Mouse (Mus musculus) midbrain, embryonic 13.5 days (tissue): ENCODE measurements around the gene Ankrd31. TPM values are rescaled to one million over a fixed set of nuclear protein-coding genes. Genes with fewer than 3 reads are reported as not detected.

Source experiments
- ATAC-seq: fragments of 200-750 bp; cut with Nextera tagmentation; 2 replicates; pipeline ENCODE4 v1.8.0; 2017; ENCODE audit warnings: mild to moderate bottlenecking, moderate TSS enrichment, moderate library complexity
- H3K27ac ChIP-seq: fragments of 300-500 bp; sonication (generic); 2 replicates; pipeline ENCODE4 v1.5.1; 2015; ENCODE audit warnings: inconsistent platforms, mild to moderate bottlenecking, moderate library complexity
- H3K27me3 ChIP-seq: fragments of 300-500 bp; sonication (generic); 2 replicates; pipeline ENCODE4 v1.6.1; 2015; ENCODE audit warnings: mild to moderate bottlenecking, inconsistent platforms
- H3K36me3 ChIP-seq: fragments of 300-500 bp; sonication (generic); 2 replicates; pipeline ENCODE4 v1.6.1; 2015; ENCODE audit warnings: mild to moderate bottlenecking, inconsistent platforms
- H3K4me1 ChIP-seq: fragments of 300-500 bp; sonication (generic); replicated peaks from 2 replicates; pipeline ENCODE4 v1.6.1; 2015; ENCODE audit warnings: inconsistent platforms
- H3K4me2 ChIP-seq: fragments of 300-500 bp; sonication (generic); replicated peaks from 2 replicates; pipeline ENCODE4 v1.6.1; 2015; ENCODE audit warnings: moderate library complexity, mild to moderate bottlenecking, inconsistent platforms
- H3K4me3 ChIP-seq: fragments of 300-500 bp; sonication (generic); replicated peaks from 2 replicates; pipeline ENCODE4 v1.5.1; 2015; ENCODE audit warnings: mild to moderate bottlenecking, inconsistent platforms
- H3K9ac ChIP-seq: fragments of 300-500 bp; sonication (generic); replicated peaks from 2 replicates; pipeline ENCODE4 v1.6.1; 2015; ENCODE audit warnings: mild to moderate bottlenecking, inconsistent platforms
- H3K9me3 ChIP-seq: fragments of 300-500 bp; sonication (generic); 2 replicates; pipeline ENCODE4 v1.6.1; 2016; ENCODE audit warnings: mild to moderate bottlenecking, inconsistent platforms
- WGBS: fragments of 180-500 bp; shearing (Covaris S2); methylation state at CpG from one replicate; pipeline ENCODE4 v1.1.7; 2015; 5-methylcytosine and 5-hydroxymethylcytosine counted together
- polyA plus RNA-seq: library from polyadenylated mRNA; unstranded; fragments of >200 nt; fragmentation: Nextera tagmentation; extraction: Ambion mirVana; gene quantifications from 2 replicates; pipeline ENCODE4 v1.2.1, GENCODE M21; 2015

The Ankrd31 gene
- 0.04 TPM in 1 of 2 replicates, not detected in the other for polyA plus RNA-seq

DNA sequence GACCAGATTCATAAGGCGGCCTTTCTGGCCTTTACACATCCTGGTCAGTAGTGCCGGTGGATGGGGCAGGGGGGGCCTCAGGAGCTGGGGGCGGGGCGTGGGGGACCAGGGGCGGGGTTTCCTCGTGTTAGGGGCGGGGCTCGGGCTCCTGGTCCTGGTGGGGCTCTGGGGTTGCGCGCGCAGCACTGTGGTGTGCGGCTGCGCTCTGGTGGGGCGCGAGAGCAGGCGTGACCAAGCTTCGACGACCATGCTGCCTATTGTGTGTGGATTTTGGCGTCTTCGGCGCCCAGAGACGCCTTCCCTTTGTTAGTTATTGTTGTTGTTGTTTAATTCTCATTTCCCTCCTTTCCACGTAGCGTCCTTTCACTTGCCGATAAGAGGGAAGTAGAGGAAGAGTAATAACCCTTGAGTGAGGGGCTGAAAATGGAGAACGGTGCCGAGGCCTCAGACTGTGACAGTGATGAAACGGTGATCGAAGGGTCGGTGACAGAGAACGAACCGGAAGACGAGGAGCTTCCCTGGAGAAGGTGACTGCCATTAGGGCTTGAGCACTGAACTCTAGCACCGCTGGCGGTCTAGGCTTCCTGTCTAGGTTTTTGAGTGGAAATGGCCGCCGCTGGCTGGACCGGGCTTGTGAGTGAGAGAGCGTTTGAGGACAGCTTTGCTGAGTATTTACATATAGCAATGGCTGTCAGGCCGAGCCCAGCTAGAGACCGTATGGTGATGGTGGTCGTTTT lies at the start of gene Ankrd31:
TSS of gene Ankrd31 (plus strand) at position 164 of the 737 bp plus-strand sequence.
- ATAC-seq, result no peak
- Histone ChIP-seq H3K4me3 (no peak within 1 kb of the TSS), H3K27ac (no peak within 1 kb of the TSS), H3K9ac (no peak within 1 kb of the TSS), H3K9me3 (0 out of 2 replicates have a peak, but pooled peaks cover 2% of the 10 kb centered on the region), H3K27me3 (no peaks in the 10 kb centered on the region), H3K4me2 (no peak within 1 kb of the TSS), H3K4me1 (no peaks in the 10 kb centered on the region), H3K36me3 (no peaks in the 10 kb centered on the region)
- WGBS, result 87% methylated on average over 42 of the region's 42 CpGs

DNA sequence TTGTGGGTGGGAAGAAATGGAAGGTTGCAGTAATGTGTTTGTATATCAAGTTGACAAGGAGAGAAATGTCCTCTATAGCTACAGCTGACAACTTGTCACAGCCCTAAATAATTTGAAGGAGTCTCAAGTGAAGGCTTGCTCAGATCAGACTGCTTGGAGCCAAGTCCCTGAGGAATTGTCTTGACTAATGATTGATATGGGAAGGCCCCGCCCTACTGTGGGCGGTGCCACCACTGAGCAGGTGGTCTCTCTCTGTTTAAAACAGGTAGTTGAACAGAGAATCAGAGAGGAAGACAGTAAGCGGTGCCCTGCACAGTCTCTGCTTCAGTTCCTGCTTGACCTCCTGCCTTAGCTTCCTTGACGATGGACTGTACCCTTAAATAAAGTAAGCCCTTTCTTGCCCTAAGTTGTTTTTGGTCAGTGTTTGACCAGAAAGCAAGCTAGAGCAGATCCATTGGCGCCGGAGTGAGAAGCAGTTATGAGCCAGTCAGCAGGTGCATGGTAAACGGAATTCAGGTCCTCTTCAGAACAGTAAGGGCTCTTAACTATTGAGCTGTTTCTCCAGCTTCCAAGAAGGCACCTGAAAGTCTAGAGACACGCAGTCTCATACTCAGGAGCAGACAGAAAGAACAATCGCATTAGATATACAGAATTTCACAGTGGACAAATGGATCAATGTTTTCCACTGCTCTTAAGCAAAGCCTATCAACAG lies 45.3 kb upstream of the Ankrd31 start:
- no peak for ATAC-seq
- WGBS, result 81% methylated on average over 9 of the region's 9 CpGs

DNA sequence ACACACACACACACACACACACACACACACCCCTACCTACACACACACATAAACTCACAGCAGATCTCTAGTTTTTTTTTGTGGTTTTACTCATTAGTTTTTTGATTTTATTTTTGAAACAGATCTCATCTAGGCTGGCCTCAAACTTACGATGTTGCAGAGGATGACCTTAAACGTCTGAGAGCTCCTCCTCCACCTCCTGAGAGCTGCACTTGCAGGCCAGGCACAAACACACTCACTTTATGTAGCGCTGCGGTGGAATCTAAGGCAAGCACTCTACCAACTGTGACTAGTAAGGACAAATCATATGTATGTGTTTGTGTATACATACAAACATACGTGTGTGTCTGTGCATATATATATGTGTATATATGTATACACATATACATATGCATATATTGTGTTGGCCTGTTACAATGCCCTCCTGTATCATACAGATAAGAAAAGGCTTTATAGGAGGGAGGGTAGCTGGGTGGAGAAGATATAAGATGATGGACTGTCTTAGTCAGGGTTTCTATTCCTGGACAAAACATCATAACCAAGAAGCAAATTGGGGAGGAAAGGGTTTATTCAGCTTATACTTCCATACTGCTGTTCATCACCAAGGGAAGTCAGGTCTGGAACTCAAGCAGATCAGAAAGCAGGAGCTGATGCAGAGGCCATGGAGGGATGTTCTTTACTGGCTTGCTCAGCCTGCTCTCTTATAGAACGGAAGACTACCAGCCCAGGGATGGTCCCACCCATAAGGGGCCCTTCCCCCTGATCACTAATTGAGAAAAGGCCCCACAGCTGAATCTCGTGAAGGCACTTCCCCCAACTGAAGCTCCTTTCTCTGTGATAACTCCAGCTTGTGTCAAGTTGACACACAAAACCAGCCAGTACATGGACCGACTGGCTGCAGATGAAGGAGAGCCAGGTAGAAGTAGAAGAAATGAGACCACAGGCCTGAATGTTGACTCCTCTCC lies 38.5 kb upstream of the Ankrd31 start:
- H3K27me3 ChIP-seq, result no peaks in the 10 kb centered on the region
- no peaks in the 10 kb centered on the region for H3K4me1 ChIP-seq
- H3K9ac ChIP-seq, result no peak overlapping the region
- WGBS, result 83% methylated on average over 8 of the region's 8 CpGs
- H3K9me3 ChIP-seq, result no peaks in the 10 kb centered on the region
- no peaks in the 10 kb centered on the region for H3K36me3 ChIP-seq
- H3K27ac ChIP-seq, result no peak overlapping the region
- ATAC-seq, result no peak
- no peak overlapping the region for H3K4me2 ChIP-seq
- H3K4me3 ChIP-seq, result no peak overlapping the region

More for the DNA sequence above, 45.3 kb upstream of the Ankrd31 start:
- no peak overlapping the region for H3K4me3 ChIP-seq
- no peaks in the 10 kb centered on the region for H3K4me1 ChIP-seq
- no peak overlapping the region for H3K9ac ChIP-seq
- no peaks in the 10 kb centered on the region for H3K36me3 ChIP-seq
- H3K9me3 ChIP-seq, result no peaks in the 10 kb centered on the region
- no peak overlapping the region for H3K27ac ChIP-seq
- no peaks in the 10 kb centered on the region for H3K27me3 ChIP-seq
- H3K4me2 ChIP-seq, result no peak overlapping the region

DNA sequence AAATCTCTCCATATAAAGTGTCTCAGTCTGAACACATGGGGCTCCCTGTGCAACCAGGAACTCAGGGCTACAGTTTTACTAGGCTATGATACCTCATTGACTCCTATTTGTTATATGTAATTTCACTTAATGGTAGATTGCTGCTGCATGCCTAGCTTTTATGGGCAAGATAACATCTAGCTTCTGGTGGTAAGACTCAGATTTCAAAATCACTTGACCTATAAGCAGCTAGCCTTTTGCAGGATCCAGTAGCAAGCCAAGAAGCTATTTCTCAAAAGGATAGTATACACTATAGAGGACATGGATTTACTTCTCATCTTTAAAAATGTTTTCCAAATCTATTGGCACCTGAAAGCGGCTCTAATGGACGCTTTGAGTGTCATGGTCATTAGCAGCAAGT lies 31.8 kb upstream of the Ankrd31 start:
- Histone ChIP-seq H3K27ac (no peak overlapping the region), H3K9ac (no peak overlapping the region), H3K36me3 (no peaks in the 10 kb centered on the region), H3K9me3 (no peaks in the 10 kb centered on the region), H3K4me3 (no peak overlapping the region), H3K4me1 (no peaks in the 10 kb centered on the region), H3K27me3 (no peaks in the 10 kb centered on the region), H3K4me2 (no peak overlapping the region)
- 88% methylated on average over 2 of the region's 2 CpGs for WGBS
- ATAC-seq, result no peak

DNA sequence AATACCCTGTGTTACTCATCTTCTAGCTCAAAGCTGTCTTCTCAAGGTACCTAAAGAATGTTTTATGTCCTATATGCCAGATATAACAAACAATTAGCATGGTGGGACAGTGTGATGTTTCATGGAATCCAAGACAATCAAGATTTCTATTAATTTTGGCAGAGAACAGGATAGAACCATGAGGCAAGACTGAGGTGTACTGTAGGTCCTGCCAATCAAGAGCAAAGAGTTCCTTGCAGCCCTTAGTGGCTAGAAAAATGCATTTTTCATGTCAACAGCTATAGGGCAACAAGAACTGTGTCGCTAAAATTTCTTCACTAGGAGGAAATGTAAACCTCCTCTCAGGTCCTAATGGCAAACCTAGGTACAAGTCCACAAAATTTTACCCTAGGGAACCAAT lies 30.3 kb upstream of the Ankrd31 start:
- Histone ChIP-seq H3K27me3 (no peaks in the 10 kb centered on the region), H3K9me3 (no peaks in the 10 kb centered on the region), H3K4me2 (no peak overlapping the region), H3K36me3 (no peaks in the 10 kb centered on the region), H3K4me3 (no peak overlapping the region), H3K4me1 (no peaks in the 10 kb centered on the region), H3K9ac (no peak overlapping the region), H3K27ac (no peak overlapping the region)
- 64% methylated on average over 1 of the region's 1 CpGs for WGBS
- no peak for ATAC-seq

DNA sequence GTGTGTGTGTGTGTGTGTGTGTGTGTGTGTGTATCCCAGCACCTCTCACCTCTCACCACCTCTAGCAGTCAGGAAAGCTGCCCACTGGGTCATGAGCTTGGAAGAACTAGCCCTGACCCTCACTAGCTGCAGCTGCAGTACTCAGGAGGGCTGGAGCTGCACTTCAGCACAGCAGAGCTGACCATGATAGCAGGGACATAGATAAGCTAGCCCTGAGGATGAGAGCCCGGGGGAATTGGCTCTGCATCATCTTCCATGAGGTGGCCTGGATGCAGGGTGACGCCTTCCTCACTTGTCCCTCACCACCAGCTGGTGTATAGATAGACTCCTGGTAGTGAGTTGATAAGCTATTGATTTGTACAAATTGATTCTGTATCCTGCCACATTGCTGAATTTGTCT lies 28.1 kb upstream of the Ankrd31 start:
- Histone ChIP-seq H3K9me3 (no peaks in the 10 kb centered on the region), H3K4me1 (no peaks in the 10 kb centered on the region), H3K4me3 (no peak overlapping the region), H3K27ac (no peak overlapping the region), H3K36me3 (no peaks in the 10 kb centered on the region), H3K27me3 (no peaks in the 10 kb centered on the region), H3K4me2 (no peak overlapping the region), H3K9ac (no peak overlapping the region)
- ATAC-seq, result no peak
- WGBS, result 88% methylated on average over 2 of the region's 2 CpGs

DNA sequence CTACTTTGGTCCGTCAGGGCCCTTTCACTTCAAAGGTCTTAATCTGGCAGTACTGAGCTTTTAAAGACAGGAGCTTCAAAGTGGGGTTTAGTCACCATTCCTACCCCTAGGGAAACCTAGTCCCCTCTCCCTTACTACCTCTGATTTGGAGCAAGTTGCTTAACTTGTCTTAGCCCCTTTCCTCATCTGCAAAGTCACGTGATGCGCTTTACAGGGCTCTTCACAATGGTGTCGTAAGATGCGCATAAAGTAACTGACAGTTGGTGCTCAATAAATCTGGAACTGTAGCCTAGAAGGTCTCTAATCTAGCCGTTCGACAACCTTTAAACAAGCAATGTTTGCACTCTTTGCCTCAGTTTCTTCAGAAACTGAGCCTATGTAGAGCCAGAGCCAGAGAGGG lies 19.8 kb upstream of the Ankrd31 start:
- Histone ChIP-seq H3K27me3 (no peaks in the 10 kb centered on the region), H3K36me3 (no peaks in the 10 kb centered on the region), H3K4me2 (no peak overlapping the region), H3K4me1 (no peaks in the 10 kb centered on the region), H3K4me3 (no peak overlapping the region), H3K9ac (no peak overlapping the region), H3K27ac (no peak overlapping the region), H3K9me3 (no peaks in the 10 kb centered on the region)
- WGBS, result 83% methylated on average over 7 of the region's 7 CpGs
- no peak for ATAC-seq

DNA sequence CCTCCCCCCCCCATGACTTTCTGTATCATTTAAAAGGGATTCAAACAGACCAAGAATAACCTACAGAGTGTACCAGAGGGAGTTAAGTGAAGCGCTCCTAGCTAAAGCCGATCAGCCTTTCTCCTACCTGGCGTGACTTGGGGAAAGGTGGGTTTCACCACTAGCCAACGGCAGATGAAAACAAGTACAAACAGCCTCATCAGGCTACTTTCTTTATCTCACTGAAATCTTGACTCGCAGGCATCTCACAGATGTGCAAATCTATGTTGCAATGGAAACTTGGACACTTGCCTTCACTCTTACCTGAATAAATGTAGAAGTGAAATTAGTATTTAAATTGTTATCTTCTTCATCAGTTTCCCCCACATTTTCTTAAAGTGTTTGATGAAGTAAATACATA lies 18.9 kb upstream of the Ankrd31 start:
- Histone ChIP-seq H3K4me2 (no peak overlapping the region), H3K27me3 (no peaks in the 10 kb centered on the region), H3K27ac (no peak overlapping the region), H3K9me3 (no peaks in the 10 kb centered on the region), H3K36me3 (no peaks in the 10 kb centered on the region), H3K4me1 (no peaks in the 10 kb centered on the region), H3K4me3 (no peak overlapping the region), H3K9ac (no peak overlapping the region)
- WGBS, result 95% methylated on average over 5 of the region's 5 CpGs
- ATAC-seq, result no peak

DNA sequence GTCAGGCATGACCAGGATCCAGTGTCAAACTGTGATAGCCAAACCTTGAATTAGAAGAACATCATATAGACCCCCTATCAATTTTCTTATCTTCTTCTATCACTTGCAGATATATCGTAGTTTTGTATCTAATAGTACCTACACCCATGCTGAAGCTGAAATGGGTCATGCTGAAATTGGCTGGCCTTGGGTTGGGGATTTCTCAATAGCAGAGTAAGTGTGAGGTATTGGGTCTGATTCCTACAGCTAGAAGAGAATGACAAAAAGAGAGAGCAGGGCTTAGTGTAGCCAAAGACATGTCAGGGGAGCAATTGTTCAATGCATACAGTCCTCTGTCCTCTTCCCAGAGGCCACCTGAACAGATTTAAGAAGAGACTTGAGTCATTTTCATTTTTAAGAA lies 18.0 kb upstream of the Ankrd31 start:
- H3K4me3 ChIP-seq, result no peak overlapping the region
- WGBS, result 86% methylated on average over 1 of the region's 1 CpGs
- no peak overlapping the region for H3K27ac ChIP-seq
- H3K27me3 ChIP-seq, result no peaks in the 10 kb centered on the region
- no peak overlapping the region for H3K9ac ChIP-seq
- no peak overlapping the region for H3K4me2 ChIP-seq
- no peaks in the 10 kb centered on the region for H3K36me3 ChIP-seq
- no peaks in the 10 kb centered on the region for H3K4me1 ChIP-seq
- ATAC-seq, result no peak
- no peaks in the 10 kb centered on the region for H3K9me3 ChIP-seq

DNA sequence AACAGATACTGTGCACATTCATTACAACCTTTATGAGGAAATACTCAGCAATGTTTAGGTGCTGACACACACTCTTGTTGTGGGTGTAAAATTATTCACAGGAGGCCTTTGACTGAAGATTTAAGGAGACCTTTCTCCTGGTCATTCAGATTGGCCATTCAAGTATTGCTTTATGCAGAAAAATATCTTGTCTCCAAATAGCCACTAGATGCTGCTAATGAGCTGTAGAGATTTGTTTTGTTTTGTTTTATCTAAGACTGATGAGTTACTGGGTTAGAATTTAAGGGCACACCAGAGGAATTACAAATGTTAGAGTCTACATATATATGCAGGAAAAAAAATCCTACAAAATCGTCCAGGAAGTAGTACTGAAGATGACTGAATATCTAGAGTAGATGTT lies 12.9 kb upstream of the Ankrd31 start:
- no peaks in the 10 kb centered on the region for H3K9me3 ChIP-seq
- no peaks in the 10 kb centered on the region for H3K4me1 ChIP-seq
- no peak overlapping the region for H3K4me3 ChIP-seq
- no peak overlapping the region for H3K27ac ChIP-seq
- no peak overlapping the region for H3K4me2 ChIP-seq
- H3K36me3 ChIP-seq, result no peaks in the 10 kb centered on the region
- H3K27me3 ChIP-seq, result no peaks in the 10 kb centered on the region
- no peak for ATAC-seq
- H3K9ac ChIP-seq, result no peak overlapping the region
- WGBS, result 44% methylated on average over 1 of the region's 1 CpGs

DNA sequence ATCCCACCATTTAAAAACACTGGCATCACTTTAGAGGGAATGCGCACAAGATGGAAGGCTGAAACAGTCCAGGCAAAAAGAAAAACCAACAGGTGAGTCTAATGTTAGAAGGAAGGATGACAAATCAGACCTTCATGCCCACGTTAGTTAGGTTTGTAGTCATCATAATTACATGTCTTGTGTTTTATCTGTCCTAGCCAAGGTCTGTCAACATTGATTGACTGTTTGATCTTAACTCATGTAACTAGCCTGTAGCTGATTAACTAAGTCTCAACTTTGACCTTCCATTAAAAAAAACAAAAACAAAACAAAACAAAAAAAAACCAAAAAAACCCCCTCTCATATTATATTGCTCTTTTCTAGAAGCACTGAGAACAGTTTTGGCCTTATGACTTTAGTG lies 7.9 kb upstream of the Ankrd31 start:
- H3K4me3 ChIP-seq, result no peak overlapping the region
- WGBS, result 87% methylated on average over 2 of the region's 2 CpGs
- no peak overlapping the region for H3K27ac ChIP-seq
- no peaks in the 10 kb centered on the region for H3K27me3 ChIP-seq
- H3K9me3 ChIP-seq, result no peaks in the 10 kb centered on the region
- H3K9ac ChIP-seq, result no peak overlapping the region
- ATAC-seq, result no peak
- no peaks in the 10 kb centered on the region for H3K4me1 ChIP-seq
- no peak overlapping the region for H3K4me2 ChIP-seq
- no peaks in the 10 kb centered on the region for H3K36me3 ChIP-seq

DNA sequence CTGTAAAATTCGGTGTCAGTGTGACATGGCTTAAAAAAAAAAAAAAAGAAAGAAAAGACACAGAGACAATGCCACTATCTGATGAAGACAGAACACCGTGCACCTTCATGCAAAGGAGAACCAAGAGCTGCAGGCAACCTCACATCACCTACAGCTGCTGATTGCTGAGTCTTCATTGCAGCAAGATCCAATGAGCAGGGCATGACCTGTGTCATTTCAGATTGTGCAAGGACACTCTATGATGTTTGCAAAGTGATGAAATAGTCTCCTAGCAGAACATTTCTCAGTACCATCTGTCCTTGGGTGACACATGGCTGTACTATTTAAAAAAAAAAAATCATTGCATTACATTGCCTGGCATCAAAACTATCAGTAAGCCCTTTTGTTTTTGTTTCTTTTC lies 5.2 kb upstream of the Ankrd31 start:
- H3K27ac ChIP-seq, result no peak overlapping the region
- H3K9ac ChIP-seq, result no peak overlapping the region
- 84% methylated on average over 2 of the region's 2 CpGs for WGBS
- H3K4me2 ChIP-seq, result no peak overlapping the region
- no peak overlapping the region for H3K4me3 ChIP-seq
- no peaks in the 10 kb centered on the region for H3K27me3 ChIP-seq
- no peaks in the 10 kb centered on the region for H3K4me1 ChIP-seq
- no peaks in the 10 kb centered on the region for H3K9me3 ChIP-seq
- H3K36me3 ChIP-seq, result no peaks in the 10 kb centered on the region
- ATAC-seq, result no peak
